Mouse (Mus musculus): Measurements from ENCODE around the gene Tmem98. TPM values are rescaled to one million over a fixed set of nuclear protein-coding genes. Genes with fewer than 3 reads are reported as not detected.

Tmem98 gene
- polyA plus RNA-seq, 1 experiment: 60.7 TPM

DNA sequence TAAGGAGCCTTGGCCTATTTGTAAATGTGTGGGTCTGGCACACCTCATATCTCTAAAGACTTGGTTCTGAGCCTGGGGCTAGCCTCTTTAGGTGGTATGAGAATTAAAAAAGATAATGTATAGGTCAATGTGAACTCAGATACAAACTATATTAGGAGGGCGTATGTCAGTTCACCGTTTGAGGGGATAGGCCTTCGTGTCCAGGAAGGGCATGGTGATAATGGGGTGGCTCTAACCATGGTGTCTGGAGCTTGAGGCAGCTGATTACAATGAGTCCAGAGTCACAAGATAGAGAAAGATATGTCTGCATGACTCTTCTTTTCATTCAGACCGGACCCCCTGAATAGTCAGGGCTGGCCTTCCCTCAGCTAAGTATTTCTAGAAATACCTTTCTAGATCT lies 15.7 kb upstream of the Tmem98 start:
- TF ChIP-seq MYOG (IDR thresholded peaks at IDR 0.05; ENCODE audit: control insufficient read depth in 1 of 3, insufficient read depth in 1 of 3, insufficient read length in 2 of 3, low read depth in 2 of 3): no peak
- no peak for TF ChIP-seq MYOD1 (IDR thresholded peaks at IDR 0.05; ENCODE audit: control insufficient read depth in 1 of 3, insufficient read length in 2 of 3, low read depth in 2 of 3)
- no peak for TF ChIP-seq POLR2AphosphoS2 (IDR thresholded peaks at IDR 0.05; ENCODE audit: insufficient read length, low read depth)
- no peak for TF ChIP-seq REST (IDR thresholded peaks at IDR 0.05; ENCODE audit: insufficient read depth, insufficient read length)
- no peak for TF ChIP-seq TCF12 (IDR thresholded peaks at IDR 0.05; ENCODE audit: insufficient read depth, poor library complexity, severe bottlenecking)
- TF ChIP-seq CEBPB (IDR thresholded peaks at IDR 0.05; ENCODE audit: insufficient read depth, poor library complexity, severe bottlenecking): no peak
- no peak for TF ChIP-seq SRF (IDR thresholded peaks at IDR 0.05; ENCODE audit: control insufficient read depth, insufficient read length, low read depth)
- TF ChIP-seq TCF3 (IDR thresholded peaks at IDR 0.05; ENCODE audit: insufficient read length, low read depth): no peak
- TF ChIP-seq USF1 (IDR thresholded peaks at IDR 0.05; ENCODE audit: low read depth): no peak
- TF ChIP-seq E2F4 (IDR thresholded peaks at IDR 0.05; ENCODE audit: insufficient read depth): no peak
- TF ChIP-seq POLR2A (IDR thresholded peaks at IDR 0.05; ENCODE audit: insufficient read length, low read depth): no peak
- no peak for TF ChIP-seq MAX (IDR thresholded peaks at IDR 0.05; ENCODE audit: low read depth)
- no peak overlapping the region for H3ac ChIP-seq (ENCODE audit: control insufficient read depth, insufficient read length)
- H3K4me3 ChIP-seq: no peak overlapping the region
- no peak overlapping the region for H3K4me2 ChIP-seq (ENCODE audit: low read depth)
- H3K36me3 ChIP-seq (ENCODE audit: control insufficient read depth, insufficient read depth): no peaks in the 10 kb centered on the region
- peaks cover 5% of the 10 kb centered on the region for H3K27me3 ChIP-seq (ENCODE audit: control insufficient read depth, insufficient read depth, insufficient read length)
- no peaks in the 10 kb centered on the region for H3K79me2 ChIP-seq (ENCODE audit: control insufficient read depth, insufficient read depth)

DNA sequence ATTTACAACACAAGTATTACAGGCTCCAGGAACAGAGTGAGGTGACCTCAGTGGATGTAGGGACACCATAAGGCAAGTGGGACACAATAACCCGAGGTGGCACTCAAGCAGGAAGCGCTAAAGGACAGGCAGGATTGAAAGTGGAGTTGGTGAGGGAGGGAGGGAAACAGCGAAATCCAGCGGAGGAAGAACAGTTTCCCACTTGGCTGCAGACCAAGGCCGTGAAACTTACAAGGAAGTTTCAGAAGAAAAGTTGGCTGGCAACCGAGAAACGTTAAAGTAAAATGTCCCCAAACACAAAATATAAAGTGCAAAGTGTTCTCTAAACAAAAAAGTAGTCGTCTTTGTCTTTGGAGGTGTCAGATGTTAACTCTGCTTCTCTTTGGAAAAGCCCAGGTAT lies 14.5 kb upstream of the Tmem98 start:
- Histone ChIP-seq H3K4me2 (ENCODE audit: low read depth) (no peak overlapping the region), H3K36me3 (ENCODE audit: control insufficient read depth, insufficient read depth) (no peaks in the 10 kb centered on the region), H3K27me3 (ENCODE audit: control insufficient read depth, insufficient read depth, insufficient read length) (peaks cover 5% of the 10 kb centered on the region), H3K79me2 (ENCODE audit: control insufficient read depth, insufficient read depth) (no peaks in the 10 kb centered on the region), H3ac (ENCODE audit: control insufficient read depth, insufficient read length) (no peak overlapping the region), H3K4me3 (no peak overlapping the region)
- no peak for TF ChIP-seq REST (IDR thresholded peaks at IDR 0.05; ENCODE audit: insufficient read depth, insufficient read length)
- no peak for TF ChIP-seq SRF (IDR thresholded peaks at IDR 0.05; ENCODE audit: control insufficient read depth, insufficient read length, low read depth)
- no peak for TF ChIP-seq POLR2A (IDR thresholded peaks at IDR 0.05; ENCODE audit: insufficient read length, low read depth)
- no peak for TF ChIP-seq TCF3 (IDR thresholded peaks at IDR 0.05; ENCODE audit: insufficient read length, low read depth)
- no peak for TF ChIP-seq USF1 (IDR thresholded peaks at IDR 0.05; ENCODE audit: low read depth)
- TF ChIP-seq TCF12 (IDR thresholded peaks at IDR 0.05; ENCODE audit: insufficient read depth, poor library complexity, severe bottlenecking): no peak
- TF ChIP-seq MAX (IDR thresholded peaks at IDR 0.05; ENCODE audit: low read depth): no peak

DNA sequence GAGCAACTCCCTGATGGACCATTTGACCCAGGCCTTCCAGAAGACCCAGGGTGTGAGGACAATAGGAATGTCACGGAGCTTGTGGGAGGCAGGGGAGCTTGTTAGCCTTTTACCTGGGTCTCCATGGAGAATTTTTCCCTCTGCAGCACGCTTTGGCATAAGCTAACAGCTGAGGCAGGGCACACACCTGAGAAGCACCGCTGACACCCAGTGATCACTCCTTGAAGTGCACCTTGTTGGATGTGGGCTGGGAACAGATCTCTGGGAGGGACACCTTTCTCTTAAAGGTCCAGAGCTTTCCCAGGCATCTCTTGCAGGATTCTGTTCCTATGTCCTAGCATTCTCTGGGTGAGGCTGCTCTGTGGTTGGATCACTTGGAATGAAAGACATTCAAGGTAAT lies 10.0 kb upstream of the Tmem98 start:
- H3K79me2 ChIP-seq (ENCODE audit: control insufficient read depth, insufficient read depth): no peaks in the 10 kb centered on the region

DNA sequence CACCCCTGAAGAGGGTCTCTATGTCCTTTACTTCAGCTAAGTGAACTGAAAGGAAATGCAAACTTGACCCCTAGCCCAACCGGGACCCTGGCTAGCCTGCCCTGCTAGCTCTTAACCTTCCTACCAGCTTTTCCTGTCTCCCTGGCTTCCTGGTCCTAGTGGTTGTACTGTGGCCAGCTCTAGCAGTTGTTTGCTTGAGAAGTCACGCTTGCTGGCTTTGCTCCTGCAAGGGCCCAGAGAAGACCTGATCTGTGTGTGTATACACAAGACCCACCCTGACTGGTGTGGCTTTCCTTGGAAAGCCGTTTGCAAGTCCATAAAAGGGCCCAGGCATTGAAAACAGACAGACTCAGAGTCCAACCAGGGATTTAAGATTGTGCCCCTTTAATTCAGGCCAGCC lies 7.3 kb upstream of the Tmem98 start:
- TF ChIP-seq CEBPB (IDR thresholded peaks at IDR 0.05; ENCODE audit: insufficient read depth, poor library complexity, severe bottlenecking): no peak
- no peak for TF ChIP-seq POLR2AphosphoS2 (IDR thresholded peaks at IDR 0.05; ENCODE audit: insufficient read length, low read depth)
- no peak for TF ChIP-seq TCF3 (IDR thresholded peaks at IDR 0.05; ENCODE audit: insufficient read length, low read depth)
- no peak for TF ChIP-seq REST (IDR thresholded peaks at IDR 0.05; ENCODE audit: insufficient read depth, insufficient read length)
- TF ChIP-seq MYOD1 (IDR thresholded peaks at IDR 0.05; ENCODE audit: control insufficient read depth in 1 of 3, insufficient read length in 2 of 3, low read depth in 2 of 3): no peak
- TF ChIP-seq MAX (IDR thresholded peaks at IDR 0.05; ENCODE audit: low read depth): no peak
- no peak for TF ChIP-seq POLR2A (IDR thresholded peaks at IDR 0.05; ENCODE audit: insufficient read length, low read depth)
- no peak for TF ChIP-seq SRF (IDR thresholded peaks at IDR 0.05; ENCODE audit: control insufficient read depth, insufficient read length, low read depth)
- TF ChIP-seq TCF12 (IDR thresholded peaks at IDR 0.05; ENCODE audit: insufficient read depth, poor library complexity, severe bottlenecking): no peak
- no peak for TF ChIP-seq USF1 (IDR thresholded peaks at IDR 0.05; ENCODE audit: low read depth)
- no peak for TF ChIP-seq MYOG (IDR thresholded peaks at IDR 0.05; ENCODE audit: control insufficient read depth in 1 of 3, insufficient read depth in 1 of 3, insufficient read length in 2 of 3, low read depth in 2 of 3)
- TF ChIP-seq E2F4 (IDR thresholded peaks at IDR 0.05; ENCODE audit: insufficient read depth): no peak
- H3K36me3 ChIP-seq (ENCODE audit: control insufficient read depth, insufficient read depth): no peaks in the 10 kb centered on the region
- H3K4me2 ChIP-seq (ENCODE audit: low read depth): no peak overlapping the region
- no peaks in the 10 kb centered on the region for H3K79me2 ChIP-seq (ENCODE audit: control insufficient read depth, insufficient read depth)
- H3K27me3 ChIP-seq (ENCODE audit: control insufficient read depth, insufficient read depth, insufficient read length): no peaks in the 10 kb centered on the region
- H3K4me3 ChIP-seq: no peak overlapping the region
- H3ac ChIP-seq (ENCODE audit: control insufficient read depth, insufficient read length): no peak overlapping the region

More for the DNA sequence above, 10.0 kb upstream of the Tmem98 start:
- H3ac ChIP-seq (ENCODE audit: control insufficient read depth, insufficient read length): no peak overlapping the region
- no peak for TF ChIP-seq MYOD1 (IDR thresholded peaks at IDR 0.05; ENCODE audit: control insufficient read depth in 1 of 3, insufficient read length in 2 of 3, low read depth in 2 of 3)
- no peak for TF ChIP-seq SRF (IDR thresholded peaks at IDR 0.05; ENCODE audit: control insufficient read depth, insufficient read length, low read depth)
- no peak for TF ChIP-seq CEBPB (IDR thresholded peaks at IDR 0.05; ENCODE audit: insufficient read depth, poor library complexity, severe bottlenecking)
- TF ChIP-seq E2F4 (IDR thresholded peaks at IDR 0.05; ENCODE audit: insufficient read depth): no peak
- TF ChIP-seq USF1 (IDR thresholded peaks at IDR 0.05; ENCODE audit: low read depth): no peak
- no peak for TF ChIP-seq TCF3 (IDR thresholded peaks at IDR 0.05; ENCODE audit: insufficient read length, low read depth)
- TF ChIP-seq TCF12 (IDR thresholded peaks at IDR 0.05; ENCODE audit: insufficient read depth, poor library complexity, severe bottlenecking): no peak
- no peak for TF ChIP-seq REST (IDR thresholded peaks at IDR 0.05; ENCODE audit: insufficient read depth, insufficient read length)
- TF ChIP-seq MAX (IDR thresholded peaks at IDR 0.05; ENCODE audit: low read depth): no peak
- no peak overlapping the region for H3K4me3 ChIP-seq
- H3K4me2 ChIP-seq (ENCODE audit: low read depth): no peak overlapping the region
- H3K36me3 ChIP-seq (ENCODE audit: control insufficient read depth, insufficient read depth): no peaks in the 10 kb centered on the region
- H3K27me3 ChIP-seq (ENCODE audit: control insufficient read depth, insufficient read depth, insufficient read length): no peaks in the 10 kb centered on the region

DNA sequence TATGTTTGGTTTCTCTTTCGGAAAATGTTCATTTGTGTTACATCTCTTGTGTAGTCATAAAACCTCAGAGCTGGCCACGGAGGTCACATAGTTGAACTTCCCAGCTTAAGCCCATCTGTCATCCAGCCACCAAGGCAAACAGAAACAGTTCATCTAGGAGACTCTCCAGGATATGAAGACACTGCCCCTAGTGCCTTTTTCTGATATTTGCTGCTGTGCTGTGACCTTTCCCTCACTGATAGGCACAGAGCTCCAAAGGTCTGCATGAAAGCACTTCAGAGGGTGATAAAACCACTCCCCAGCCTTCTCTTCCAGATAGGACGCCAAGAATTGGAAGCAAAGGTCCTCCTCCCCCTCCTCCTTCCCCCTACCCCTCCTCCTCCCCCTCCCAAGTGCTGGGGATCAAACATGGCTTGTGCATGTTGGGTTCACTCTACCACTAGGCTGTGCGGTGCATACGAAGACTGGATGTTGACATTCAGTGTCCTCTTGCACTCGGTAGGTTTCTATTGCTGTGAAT lies 1.4 kb upstream of the Tmem98 start:
- Histone ChIP-seq H3K36me3 (ENCODE audit: control insufficient read depth, insufficient read depth) (no peaks in the 10 kb centered on the region), H3ac (ENCODE audit: control insufficient read depth, insufficient read length) (no peak overlapping the region), H3K27me3 (ENCODE audit: control insufficient read depth, insufficient read depth, insufficient read length) (no peaks in the 10 kb centered on the region), H3K4me2 (ENCODE audit: low read depth) (no peak overlapping the region), H3K4me3 (no peak overlapping the region), H3K79me2 (ENCODE audit: control insufficient read depth, insufficient read depth) (no peaks in the 10 kb centered on the region)
- no peak for TF ChIP-seq REST (IDR thresholded peaks at IDR 0.05; ENCODE audit: insufficient read depth, insufficient read length)
- TF ChIP-seq SRF (IDR thresholded peaks at IDR 0.05; ENCODE audit: control insufficient read depth, insufficient read length, low read depth): no peak
- no peak for TF ChIP-seq MAX (IDR thresholded peaks at IDR 0.05; ENCODE audit: low read depth)
- TF ChIP-seq TCF12 (IDR thresholded peaks at IDR 0.05; ENCODE audit: insufficient read depth, poor library complexity, severe bottlenecking): no peak
- no peak for TF ChIP-seq POLR2AphosphoS2 (IDR thresholded peaks at IDR 0.05; ENCODE audit: insufficient read length, low read depth)
- no peak for TF ChIP-seq MYOG (IDR thresholded peaks at IDR 0.05; ENCODE audit: control insufficient read depth in 1 of 3, insufficient read depth in 1 of 3, insufficient read length in 2 of 3, low read depth in 2 of 3)
- TF ChIP-seq E2F4 (IDR thresholded peaks at IDR 0.05; ENCODE audit: insufficient read depth): no peak
- no peak for TF ChIP-seq CEBPB (IDR thresholded peaks at IDR 0.05; ENCODE audit: insufficient read depth, poor library complexity, severe bottlenecking)
